ENCODE assay signal across 8 mouse cellular contexts in the genomic region with DNA sequence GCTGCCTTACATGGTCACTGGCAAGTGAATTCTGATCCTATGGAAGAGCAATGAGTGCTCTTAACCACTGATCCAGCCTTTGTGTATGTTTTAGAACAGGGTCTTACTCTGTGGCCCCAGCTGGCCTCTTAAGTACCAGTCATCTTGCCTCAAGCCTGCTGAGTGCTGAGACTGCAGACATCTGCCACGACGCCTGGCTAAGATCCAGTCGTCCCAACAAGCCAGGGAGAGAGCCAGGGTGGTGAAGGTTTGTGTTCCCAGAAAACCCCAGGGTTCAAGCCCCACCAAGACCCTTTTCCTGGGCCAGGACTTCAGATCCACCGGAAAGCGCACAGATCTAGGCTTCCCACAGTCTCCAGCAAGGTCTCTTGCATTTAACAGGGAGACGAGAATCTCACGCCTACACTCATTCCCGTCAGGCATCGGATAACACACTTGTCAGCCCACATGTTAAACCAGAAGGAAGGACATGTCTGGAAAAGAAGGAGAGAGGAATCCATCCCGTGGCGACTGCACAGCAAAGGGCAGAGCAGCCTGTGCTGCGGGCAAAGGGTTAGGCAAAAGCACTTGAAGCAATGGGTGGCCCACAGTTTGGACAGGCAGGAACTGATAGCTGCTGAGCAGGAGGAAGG. TPM values are rescaled to one million over a fixed set of nuclear protein-coding genes. Genes with fewer than 3 reads are reported as not detected.
DNase-seq lines count a peak whose midpoint lies in the region; ATAC-seq lines count a peak whose summit lies in the region.

No protein-coding gene starts in this region.

- ATAC-seq in forebrain, embryonic 12.5 days (ENCODE audit: low FRiP score) = peak; percentile 17; the same call in 1 of the 2 replicates
- no peak for ATAC-seq in forebrain, embryonic 16.5 days
- 0 out of 2 replicates have a peak, but pooled peaks have one; percentile 11 for ATAC-seq in limb, embryonic 15.5 days (ENCODE audit: insufficient number of reproducible peaks, low FRiP score, low TSS enrichment, low read depth)
- ATAC-seq in inflammation-experienced regulatory T-cells, adult 6 months = no peak

- no peaks in the 10 kb centered on the region for H3K9me3 ChIP-seq in forebrain, embryonic 12.5 days
- H3K9me3 ChIP-seq in forebrain, embryonic 16.5 days (ENCODE audit: control insufficient read depth, low read length) = no peaks in the 10 kb centered on the region
- H3K9me3 ChIP-seq in limb, embryonic 15.5 days = no peaks in the 10 kb centered on the region

- H3K4me1 ChIP-seq in forebrain, embryonic 12.5 days = peaks cover 45% of the 10 kb centered on the region
- H3K4me1 ChIP-seq in forebrain, embryonic 16.5 days (replicated peaks; ENCODE audit: control insufficient read depth, insufficient read depth, low read length) = peaks cover 18% of the 10 kb centered on the region
- peaks cover 58% of the 10 kb centered on the region for H3K4me1 ChIP-seq in limb, embryonic 15.5 days

- 61% methylated on average over 12 of the region's 12 CpGs for WGBS in forebrain, embryonic 12.5 days
- WGBS in forebrain, embryonic 16.5 days = 61% methylated on average over 12 of the region's 12 CpGs
- 25% methylated on average over 12 of the region's 12 CpGs for WGBS in limb, embryonic 15.5 days

- no peak overlapping the region for H3K4me2 ChIP-seq in forebrain, embryonic 12.5 days
- H3K4me2 ChIP-seq in forebrain, embryonic 16.5 days (ENCODE audit: low read length) = no peak overlapping the region
- no peak overlapping the region for H3K4me2 ChIP-seq in limb, embryonic 15.5 days

- H3K27ac ChIP-seq in forebrain, embryonic 12.5 days = peak overlapping the region; percentile 69
- no peak overlapping the region for H3K27ac ChIP-seq in forebrain, embryonic 16.5 days (ENCODE audit: low read length)
- peak overlapping the region; percentile 75 for H3K27ac ChIP-seq in limb, embryonic 15.5 days

- H3K27me3 ChIP-seq in forebrain, embryonic 12.5 days = no peaks in the 10 kb centered on the region
- no peaks in the 10 kb centered on the region for H3K27me3 ChIP-seq in forebrain, embryonic 16.5 days (replicated peaks; ENCODE audit: control insufficient read depth, insufficient read depth, low read length)
- no peaks in the 10 kb centered on the region for H3K27me3 ChIP-seq in limb, embryonic 15.5 days

- intact Hi-C loops in left cerebral cortex, postnatal 14 days (cut with DNase I) = no loop called here

- H3K9ac ChIP-seq in forebrain, embryonic 12.5 days = no peak overlapping the region
- H3K9ac ChIP-seq in forebrain, embryonic 16.5 days (replicated peaks; ENCODE audit: low read depth, low read length) = no peak overlapping the region
- H3K9ac ChIP-seq in limb, embryonic 15.5 days = no peak overlapping the region

- H3K36me3 ChIP-seq in forebrain, embryonic 12.5 days (replicated peaks) = no peaks in the 10 kb centered on the region; the same call in 1 of the 2 replicates
- H3K36me3 ChIP-seq in forebrain, embryonic 16.5 days (ENCODE audit: control insufficient read depth, insufficient read depth) = no peaks in the 10 kb centered on the region
- peaks cover 4% of the 10 kb centered on the region; the same call in 1 of the 2 replicates for H3K36me3 ChIP-seq in limb, embryonic 15.5 days

- peak; percentile 30 to 59 for DNase-seq in left cerebral cortex, postnatal 14 days (ENCODE audit: low spot score in 2 of 2)
- no peak for DNase-seq in left cerebral cortex, adult 8-10 months (ENCODE audit: low spot score in 2 of 2)
- peak; percentile 54 for DNase-seq in embryo, embryonic 11 days
- no peak for DNase-seq in adrenal gland, postnatal 10 days

- no peak overlapping the region for H3K4me3 ChIP-seq in forebrain, embryonic 12.5 days (replicated peaks)
- H3K4me3 ChIP-seq in forebrain, embryonic 16.5 days (replicated peaks; ENCODE audit: low read length) = no peak overlapping the region
- H3K4me3 ChIP-seq in limb, embryonic 15.5 days = no peak overlapping the region

RNA-seq across cellular contexts. Expression of gene Mrc2, which starts 20.0 kb away (rescaled TPM):
- 14.9 and 15.1 TPM in 2 replicates for polyA plus RNA-seq in forebrain, embryonic 12.5 days (2016; fragmentation: Nextera tagmentation; extraction: Ambion mirVana)
- 3.6 and 5.1 TPM in 2 replicates for polyA plus RNA-seq in forebrain, embryonic 16.5 days (2015; fragmentation: Nextera tagmentation; extraction: Ambion mirVana)
- 10 to 100 TPM in 1 of 2 experiments, 1 to 10 TPM in 1; 8.9 to 10.1 TPM for total RNA-seq in left cerebral cortex, postnatal 14 days (2021)
- 10 to 100 TPM in 1 of 4 experiments, 1 to 10 TPM in 3; 8.1 to 13.8 (median 9.4) TPM for total RNA-seq in left cerebral cortex, adult 8-10 months (2022)
- 31.0 and 33.6 TPM in 2 replicates for polyA plus RNA-seq in limb, embryonic 15.5 days (2015; fragmentation: Nextera tagmentation; extraction: Ambion mirVana)
- not detected for polyA plus RNA-seq in inflammation-experienced regulatory T-cells, adult 6 months (2017; shearing (Covaris generic))
- 10 to 100 TPM; 27.6 to 28.0 TPM for total RNA-seq in adrenal gland, postnatal 10 days (2021)

Comparison
In these comparisons a context has a peak if more than half of its experiments do, and no peak if none do; other contexts are left out.
1. ATAC-seq: peak in forebrain, embryonic 12.5 days (single experiment) and limb, embryonic 15.5 days (single experiment); none in forebrain, embryonic 16.5 days (single experiment) and inflammation-experienced regulatory T-cells, adult 6 months (single experiment).
2. DNase-seq: peak in left cerebral cortex, postnatal 14 days (2 of 2) and embryo, embryonic 11 days (single experiment); none in left cerebral cortex, adult 8-10 months (0 of 2) and adrenal gland, postnatal 10 days (single experiment).